ENCODE assay signal across 8 mouse cellular contexts in genomic region chr16:23226601-23227351, GRCm38 (mm10). TPM values are rescaled to one million over a fixed set of nuclear protein-coding genes. Genes with fewer than 3 reads are reported as not detected.
DNase-seq lines count a peak whose midpoint lies in the region; ATAC-seq and TF ChIP-seq lines count a peak whose summit lies in the region.

No protein-coding gene starts in this region.

- ATAC-seq in heart, embryonic 14.5 days (ENCODE audit: insufficient number of reproducible peaks, insufficient read depth, low FRiP score, low read depth) = no peak
- no peak for ATAC-seq in stomach, postnatal 0 days (ENCODE audit: low FRiP score, low TSS enrichment)

- H3K27ac ChIP-seq in heart, embryonic 14.5 days (replicated peaks in 1 of 2; ENCODE audit: control insufficient read depth in 1 of 2, insufficient read depth in 1 of 2, low read depth in 2 of 2, low read length in 2 of 2) = peak overlapping the region; percentile 76 to 83
- H3K27ac ChIP-seq in stomach, postnatal 0 days (replicated peaks) = peak overlapping the region; percentile 86

- peaks cover 11% of the 10 kb centered on the region for H3K27me3 ChIP-seq in heart, embryonic 14.5 days (ENCODE audit: control insufficient read depth, insufficient read depth, low read length)
- no peaks in the 10 kb centered on the region for H3K27me3 ChIP-seq in stomach, postnatal 0 days (ENCODE audit: control insufficient read depth, insufficient read depth, low read length)

- H3K4me1 ChIP-seq in heart, embryonic 14.5 days (ENCODE audit: control insufficient read depth in 2 of 2, insufficient read depth in 2 of 2, low read length in 2 of 2) = peaks cover 18 to 29% of the 10 kb centered on the region in 2 experiments
- H3K4me1 ChIP-seq in stomach, postnatal 0 days (replicated peaks; ENCODE audit: control insufficient read depth, insufficient read depth) = no peaks in the 10 kb centered on the region

- H3K36me3 ChIP-seq in heart, embryonic 14.5 days (ENCODE audit: control insufficient read depth, insufficient read depth, low read length) = no peaks in the 10 kb centered on the region
- no peaks in the 10 kb centered on the region for H3K36me3 ChIP-seq in stomach, postnatal 0 days (ENCODE audit: control insufficient read depth, insufficient read depth, low read length)

- TF ChIP-seq EP300 in stomach, postnatal 0 days (optimal IDR thresholded peaks at IDR 0.05) = no peak

- no peak for TF ChIP-seq CTCF in stomach, postnatal 0 days (IDR thresholded peaks at IDR 0.05; ENCODE audit: low read depth)

- H3K4me3 ChIP-seq in heart, embryonic 14.5 days (ENCODE audit: control insufficient read depth in 1 of 2, insufficient read depth in 1 of 2, low read depth in 1 of 2, low read length in 2 of 2) = peak overlapping the region; percentile 71 to 85
- H3K4me3 ChIP-seq in stomach, postnatal 0 days (ENCODE audit: low read depth, low read length) = peak overlapping the region; percentile 70

- peak overlapping the region; percentile 86 for H3K9ac ChIP-seq in heart, embryonic 14.5 days (ENCODE audit: low read length)
- peak overlapping the region; percentile 70 for H3K9ac ChIP-seq in stomach, postnatal 0 days (ENCODE audit: low read length)

- H3K4me2 ChIP-seq in heart, embryonic 14.5 days (ENCODE audit: low read length) = peak overlapping the region; percentile 87
- peak overlapping the region; percentile 98 for H3K4me2 ChIP-seq in stomach, postnatal 0 days (replicated peaks; ENCODE audit: low read depth)

- no peaks in the 10 kb centered on the region for H3K9me3 ChIP-seq in heart, embryonic 14.5 days (ENCODE audit: control insufficient read depth, low read length)
- H3K9me3 ChIP-seq in stomach, postnatal 0 days (ENCODE audit: control insufficient read depth, low read length) = no peaks in the 10 kb centered on the region

- peak; percentile 54 for DNase-seq in right cerebral cortex, adult 18-20 months
- DNase-seq in right cerebral cortex, postnatal 4 days = no peak
- peak; percentile 63 for DNase-seq in embryo, embryonic 10.5 days (ENCODE audit: low spot score)
- peak; percentile 29 for DNase-seq in kidney, postnatal 14 days
- peak; percentile 47 for DNase-seq in lung, postnatal 36 days
- DNase-seq in stomach, postnatal 0 days (ENCODE audit: low spot score) = peak; percentile 24
- DNase-seq in right cerebral cortex, postnatal 14 days = no peak

- WGBS in heart, embryonic 14.5 days = 13% methylated on average over 14 of the region's 14 CpGs
- WGBS in stomach, postnatal 0 days = 9% methylated on average over 14 of the region's 14 CpGs

RNA-seq across cellular contexts. Expression of gene St6gal1, which starts 2.2 kb away (rescaled TPM):
- polyA plus RNA-seq in heart, embryonic 14.5 days (2014; fragmentation: Nextera tagmentation; extraction: Ambion mirVana) = 16.2 and 16.7 TPM in 2 replicates
- polyA plus RNA-seq in stomach, postnatal 0 days (2015; fragmentation: Nextera tagmentation; extraction: Ambion mirVana) = 7.7 and 7.9 TPM in 2 replicates

Comparison
In these comparisons a context has a peak if more than half of its experiments do, and no peak if none do; other contexts are left out.
1. DNase-seq: peak in right cerebral cortex, adult 18-20 months (single experiment), embryo, embryonic 10.5 days (single experiment), kidney, postnatal 14 days (single experiment), lung, postnatal 36 days (single experiment) and stomach, postnatal 0 days (single experiment); none in right cerebral cortex, postnatal 4 days (single experiment) and right cerebral cortex, postnatal 14 days (single experiment).